Mouse (Mus musculus): ENCODE results near the gene Timeless. TPM values are rescaled to one million over a fixed set of nuclear protein-coding genes. Genes with fewer than 3 reads are reported as not detected.
A peak's percentile ranks its signal among the peaks of the same experiment; 100 is the strongest.
"Not testable (repeated sequence)": the region's sequence is repeated elsewhere in the genome, so short reads cannot be mapped to it uniquely, and the experiment has no call there.

Timeless gene
- polyA plus RNA-seq, 1 experiment from 2014 or later = 68.2 TPM

GRCm38 (mm10) chr10:128258953-128259352 is 27.1 kb downstream of the Timeless start:
- Histone ChIP-seq H3K27me3 (ENCODE audit: control insufficient read depth, insufficient read depth, low read length) (no peaks in the 10 kb centered on the region), H3K4me3 (ENCODE audit: low read length) (no peak overlapping the region), H3K9me3 (ENCODE audit: control insufficient read depth, low read length) (no peaks in the 10 kb centered on the region), H3K4me2 (replicated peaks; ENCODE audit: low read depth, low read length) (no peak overlapping the region), H3K36me3 (ENCODE audit: control insufficient read depth, insufficient read depth, low read length) (no peaks in the 10 kb centered on the region), H3K27ac (ENCODE audit: low read depth, low read length) (no peak overlapping the region), H3K9ac (ENCODE audit: low read depth, low read length) (no peak overlapping the region), H3K4me1 (ENCODE audit: control insufficient read depth, insufficient read depth, low read length) (no peaks in the 10 kb centered on the region)
- no peak for ATAC-seq (ENCODE audit: low FRiP score, low TSS enrichment)
- 66% methylated on average over 4 of the region's 4 CpGs for WGBS

- Histone ChIP-seq H3K36me3 (ENCODE audit: control insufficient read depth, insufficient read depth, low read length) (no peaks in the 10 kb centered on the region), H3K4me2 (replicated peaks; ENCODE audit: low read depth, low read length) (no peak overlapping the region), H3K27ac (ENCODE audit: low read depth, low read length) (no peak overlapping the region), H3K27me3 (ENCODE audit: control insufficient read depth, insufficient read depth, low read length) (no peaks in the 10 kb centered on the region), H3K4me3 (ENCODE audit: low read length) (no peak overlapping the region), H3K9me3 (ENCODE audit: control insufficient read depth, low read length) (no peaks in the 10 kb centered on the region), H3K4me1 (ENCODE audit: control insufficient read depth, insufficient read depth, low read length) (no peaks in the 10 kb centered on the region), H3K9ac (ENCODE audit: low read depth, low read length) (no peak overlapping the region)
- 94% methylated on average over 5 of the region's 5 CpGs for WGBS
- ATAC-seq (ENCODE audit: low FRiP score, low TSS enrichment) = no peak
These were observed 28.1 kb downstream of the Timeless start for GRCm38 (mm10) chr10:128259946-128260345.

GRCm38 (mm10) chr10:128260376-128260775 is 28.5 kb downstream of the Timeless start:
- H3K9me3 ChIP-seq (ENCODE audit: control insufficient read depth, low read length); H3K27me3 ChIP-seq (ENCODE audit: control insufficient read depth, insufficient read depth, low read length); H3K27ac ChIP-seq (ENCODE audit: low read depth, low read length); H3K4me3 ChIP-seq (ENCODE audit: low read length); H3K4me1 ChIP-seq (ENCODE audit: control insufficient read depth, insufficient read depth, low read length); ATAC-seq (ENCODE audit: low FRiP score, low TSS enrichment); H3K9ac ChIP-seq (ENCODE audit: low read depth, low read length); H3K36me3 ChIP-seq (ENCODE audit: control insufficient read depth, insufficient read depth, low read length); H3K4me2 ChIP-seq (replicated peaks; ENCODE audit: low read depth, low read length): not testable (repeated sequence)
- 77% methylated on average over 7 of the region's 7 CpGs for WGBS

- no peak overlapping the region for H3K27ac ChIP-seq (ENCODE audit: low read depth, low read length)
- H3K4me2 ChIP-seq (replicated peaks; ENCODE audit: low read depth, low read length) = no peak overlapping the region
- H3K9me3 ChIP-seq (ENCODE audit: control insufficient read depth, low read length) = no peaks in the 10 kb centered on the region
- no peak overlapping the region for H3K9ac ChIP-seq (ENCODE audit: low read depth, low read length)
- ATAC-seq (ENCODE audit: low FRiP score, low TSS enrichment) = no peak
- no peak overlapping the region for H3K4me3 ChIP-seq (ENCODE audit: low read length)
- H3K4me1 ChIP-seq (ENCODE audit: control insufficient read depth, insufficient read depth, low read length) = no peaks in the 10 kb centered on the region
- H3K36me3 ChIP-seq (ENCODE audit: control insufficient read depth, insufficient read depth, low read length) = no peaks in the 10 kb centered on the region
- 78% methylated on average over 22 of the region's 22 CpGs for WGBS
- H3K27me3 ChIP-seq (ENCODE audit: control insufficient read depth, insufficient read depth, low read length) = no peaks in the 10 kb centered on the region
These were observed 30.4 kb downstream of the Timeless start for GRCm38 (mm10) chr10:128262300-128262699.

GRCm38 (mm10) chr10:128263393-128264310 is 31.8 kb downstream of the Timeless start:
- H3K4me2 ChIP-seq (replicated peaks; ENCODE audit: low read depth, low read length) = no peak overlapping the region
- WGBS = 78% methylated on average over 6 of the region's 6 CpGs
- H3K4me3 ChIP-seq (ENCODE audit: low read length) = no peak overlapping the region
- no peaks in the 10 kb centered on the region for H3K9me3 ChIP-seq (ENCODE audit: control insufficient read depth, low read length)
- H3K9ac ChIP-seq (ENCODE audit: low read depth, low read length) = no peak overlapping the region
- no peak overlapping the region for H3K27ac ChIP-seq (ENCODE audit: low read depth, low read length)
- ATAC-seq (ENCODE audit: low FRiP score, low TSS enrichment) = no peak
- H3K27me3 ChIP-seq (ENCODE audit: control insufficient read depth, insufficient read depth, low read length) = no peaks in the 10 kb centered on the region
- no peaks in the 10 kb centered on the region for H3K36me3 ChIP-seq (ENCODE audit: control insufficient read depth, insufficient read depth, low read length)
- H3K4me1 ChIP-seq (ENCODE audit: control insufficient read depth, insufficient read depth, low read length) = no peaks in the 10 kb centered on the region

GRCm38 (mm10) chr10:128268371-128268770 is 36.5 kb downstream of the Timeless start, which contains the start of gene Apof:
Apof (plus strand) TSS chr10:128268671.
- ATAC-seq (ENCODE audit: low FRiP score, low TSS enrichment) = no peak
- WGBS = 87% methylated on average over 6 of the region's 6 CpGs
- no peaks in the 10 kb centered on the region for H3K9me3 ChIP-seq (ENCODE audit: control insufficient read depth, low read length)
- H3K4me1 ChIP-seq (ENCODE audit: control insufficient read depth, insufficient read depth, low read length) = no peaks in the 10 kb centered on the region
- no peak within 1 kb of the TSS for H3K4me3 ChIP-seq (ENCODE audit: low read length)
- H3K27ac ChIP-seq (ENCODE audit: low read depth, low read length) = no peak within 1 kb of the TSS
- H3K9ac ChIP-seq (ENCODE audit: low read depth, low read length) = no peak within 1 kb of the TSS
- no peaks in the 10 kb centered on the region for H3K36me3 ChIP-seq (ENCODE audit: control insufficient read depth, insufficient read depth, low read length)
- H3K4me2 ChIP-seq (replicated peaks; ENCODE audit: low read depth, low read length) = no peak within 1 kb of the TSS
- no peaks in the 10 kb centered on the region for H3K27me3 ChIP-seq (ENCODE audit: control insufficient read depth, insufficient read depth, low read length)

- Histone ChIP-seq H3K9ac (ENCODE audit: low read depth, low read length) (no peak overlapping the region), H3K4me3 (ENCODE audit: low read length) (no peak overlapping the region), H3K27ac (ENCODE audit: low read depth, low read length) (no peak overlapping the region), H3K36me3 (ENCODE audit: control insufficient read depth, insufficient read depth, low read length) (no peaks in the 10 kb centered on the region), H3K9me3 (ENCODE audit: control insufficient read depth, low read length) (no peaks in the 10 kb centered on the region), H3K27me3 (ENCODE audit: control insufficient read depth, insufficient read depth, low read length) (no peaks in the 10 kb centered on the region), H3K4me2 (replicated peaks; ENCODE audit: low read depth, low read length) (peak overlapping the region; percentile 65; the same call in 1 of the 2 replicates), H3K4me1 (ENCODE audit: control insufficient read depth, insufficient read depth, low read length) (no peaks in the 10 kb centered on the region)
- ATAC-seq (ENCODE audit: low FRiP score, low TSS enrichment) = no peak
- 91% methylated on average over 16 of the region's 16 CpGs for WGBS
These were observed 37.5 kb downstream of the Timeless start for GRCm38 (mm10) chr10:128269206-128269910.

GRCm38 (mm10) chr10:128270287-128270841 is 38.5 kb downstream of the Timeless start, which contains the start of gene Stat2:
Stat2 (plus strand) TSS chr10:128270559.
- Histone ChIP-seq H3K27me3 (ENCODE audit: control insufficient read depth, insufficient read depth, low read length) (no peaks in the 10 kb centered on the region), H3K4me3 (ENCODE audit: low read length) (peak within 1 kb of the TSS; percentile 79), H3K9ac (ENCODE audit: low read depth, low read length) (peak within 1 kb of the TSS; percentile 76), H3K4me1 (ENCODE audit: control insufficient read depth, insufficient read depth, low read length) (no peaks in the 10 kb centered on the region), H3K27ac (ENCODE audit: low read depth, low read length) (0 out of 2 replicates have a peak within 1 kb of the TSS, but pooled peaks have one; percentile 69), H3K9me3 (ENCODE audit: control insufficient read depth, low read length) (no peaks in the 10 kb centered on the region), H3K4me2 (replicated peaks; ENCODE audit: low read depth, low read length) (peak within 1 kb of the TSS; percentile 65), H3K36me3 (ENCODE audit: control insufficient read depth, insufficient read depth, low read length) (no peaks in the 10 kb centered on the region)
- ATAC-seq (ENCODE audit: low FRiP score, low TSS enrichment) = peak; percentile 99
- under 1% methylated on average over 43 of the region's 43 CpGs for WGBS

Data from kidney, embryonic 14.5 days (tissue).